Mouse (Mus musculus): ENCODE data around the gene Znhit3. TPM values are rescaled to one million over a fixed set of nuclear protein-coding genes. Genes with fewer than 3 reads are reported as not detected.
A peak's percentile ranks its signal among the peaks of the same experiment; 100 is the strongest.
"Not testable (repeated sequence)": the region's sequence is repeated elsewhere in the genome, so short reads cannot be mapped to it uniquely, and the experiment has no call there.

The Znhit3 gene
- total and polyA plus RNA-seq, 2 experiments from 2014 or later, result 44.4 to 89.3 TPM

DNA sequence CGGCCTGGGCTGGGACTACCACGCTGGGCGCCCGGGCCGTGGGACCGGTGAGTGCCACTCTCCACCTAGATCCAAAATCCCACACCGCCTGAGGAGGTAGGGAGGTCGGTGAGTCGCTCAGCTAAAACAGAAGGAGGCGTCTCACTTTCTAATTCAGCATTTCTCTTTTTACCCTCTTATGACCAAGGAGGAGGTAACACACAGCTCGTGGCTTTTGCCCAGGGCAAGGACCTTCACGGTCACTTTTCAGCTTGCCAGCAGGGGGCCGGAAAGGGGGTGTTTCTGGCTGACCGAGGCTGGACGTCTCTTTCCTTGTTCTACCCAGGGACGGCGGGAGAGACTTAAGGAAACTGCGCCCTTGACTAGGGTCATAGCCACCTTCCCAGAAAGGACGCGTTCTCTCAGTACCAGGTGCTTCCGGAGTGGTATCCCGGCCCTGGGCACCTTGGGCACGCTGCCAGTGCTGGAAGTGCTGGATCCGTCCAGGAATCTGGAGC, 35.7 kb downstream of the Znhit3 start:
- Histone ChIP-seq H3K4me1 (ENCODE audit: insufficient read depth, low read length) (peaks cover 8% of the 10 kb centered on the region; the same call in 1 of the 2 replicates), H3K36me3 (ENCODE audit: insufficient read depth, low read length) (peaks cover 17% of the 10 kb centered on the region; the same call in 1 of the 2 replicates), H3K4me2 (ENCODE audit: low read depth, low read length) (peak overlapping the region; percentile 94), H3K27me3 (ENCODE audit: insufficient read depth, low read length) (no peaks in the 10 kb centered on the region), H3K4me3 (ENCODE audit: low read length) (peak overlapping the region; percentile 67), H3K27ac (peak overlapping the region; percentile 88), H3K9me3 (ENCODE audit: low read length) (no peaks in the 10 kb centered on the region), H3K9ac (replicated peaks; ENCODE audit: low read length) (peak overlapping the region; percentile 82)
- peak; percentile 62 for DNase-seq (ENCODE audit: low spot score)
- peak; percentile 52 for TF ChIP-seq CTCF (IDR thresholded peaks at IDR 0.05; ENCODE audit: low read depth)
- 0% methylated on average over 24 of the region's 24 CpGs for WGBS
- ATAC-seq, result peak; percentile 70

DNA sequence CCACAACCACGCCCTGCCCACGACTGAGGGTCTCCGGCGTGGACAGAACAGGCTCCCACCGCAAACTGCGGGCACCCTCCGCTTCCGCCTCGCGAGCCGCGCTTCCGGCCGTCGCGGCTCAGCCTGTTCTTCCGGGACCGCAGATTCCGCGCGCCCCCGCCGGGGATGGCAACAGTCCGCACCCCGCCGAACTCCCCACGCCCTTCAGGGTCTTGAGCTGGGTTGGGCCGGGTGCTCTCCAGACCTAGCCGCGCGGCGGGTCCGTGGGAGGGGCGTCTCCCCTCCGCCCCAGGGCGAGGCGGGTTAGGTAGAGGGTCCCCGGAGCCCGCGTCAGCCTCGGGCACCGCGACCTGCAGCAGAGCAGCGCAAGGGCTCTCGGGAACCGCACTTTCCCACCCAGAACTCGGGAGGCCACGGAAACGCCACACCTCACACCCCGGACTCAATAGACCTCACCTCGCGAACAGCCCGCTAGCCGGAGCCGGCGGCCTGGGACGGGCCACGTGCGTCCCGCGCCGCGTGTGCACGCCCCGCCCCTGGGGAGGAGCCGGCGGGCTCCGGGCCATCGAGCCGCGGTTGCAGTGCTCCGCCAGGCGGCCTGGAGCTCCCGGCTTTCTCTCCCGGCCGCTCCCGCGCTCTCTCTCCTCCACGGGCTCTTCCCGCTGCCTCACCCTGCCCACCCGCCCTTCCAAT, 36.2 kb downstream of the Znhit3 start, which contains the start of the genes Myo19 and Pigw:
Gene Myo19 (plus strand): TSS at position 377 of the 693 bp plus-strand sequence.
Gene Pigw (minus strand): TSS at position 514 of the 693 bp plus-strand sequence.
- ATAC-seq, result peak; percentile 94
- Histone ChIP-seq H3K27me3 (ENCODE audit: insufficient read depth, low read length) (no peaks in the 10 kb centered on the region), H3K4me3 (ENCODE audit: low read length) (peak within 1 kb of the TSS; percentile 67), H3K4me2 (ENCODE audit: low read depth, low read length) (peak within 1 kb of the TSS; percentile 94), H3K36me3 (ENCODE audit: insufficient read depth, low read length) (peaks cover 12% of the 10 kb centered on the region; the same call in 1 of the 2 replicates), H3K4me1 (ENCODE audit: insufficient read depth, low read length) (peaks cover 8% of the 10 kb centered on the region; the same call in 1 of the 2 replicates), H3K9ac (replicated peaks; ENCODE audit: low read length) (peak within 1 kb of the TSS; percentile 82), H3K9me3 (ENCODE audit: low read length) (no peaks in the 10 kb centered on the region), H3K27ac (peak within 1 kb of the TSS; percentile 88)
- 1% methylated on average over 65 of the region's 81 CpGs for WGBS
- DNase-seq (ENCODE audit: low spot score), result peak; percentile 91
- TF ChIP-seq CTCF (IDR thresholded peaks at IDR 0.05; ENCODE audit: low read depth), result no peak

DNA sequence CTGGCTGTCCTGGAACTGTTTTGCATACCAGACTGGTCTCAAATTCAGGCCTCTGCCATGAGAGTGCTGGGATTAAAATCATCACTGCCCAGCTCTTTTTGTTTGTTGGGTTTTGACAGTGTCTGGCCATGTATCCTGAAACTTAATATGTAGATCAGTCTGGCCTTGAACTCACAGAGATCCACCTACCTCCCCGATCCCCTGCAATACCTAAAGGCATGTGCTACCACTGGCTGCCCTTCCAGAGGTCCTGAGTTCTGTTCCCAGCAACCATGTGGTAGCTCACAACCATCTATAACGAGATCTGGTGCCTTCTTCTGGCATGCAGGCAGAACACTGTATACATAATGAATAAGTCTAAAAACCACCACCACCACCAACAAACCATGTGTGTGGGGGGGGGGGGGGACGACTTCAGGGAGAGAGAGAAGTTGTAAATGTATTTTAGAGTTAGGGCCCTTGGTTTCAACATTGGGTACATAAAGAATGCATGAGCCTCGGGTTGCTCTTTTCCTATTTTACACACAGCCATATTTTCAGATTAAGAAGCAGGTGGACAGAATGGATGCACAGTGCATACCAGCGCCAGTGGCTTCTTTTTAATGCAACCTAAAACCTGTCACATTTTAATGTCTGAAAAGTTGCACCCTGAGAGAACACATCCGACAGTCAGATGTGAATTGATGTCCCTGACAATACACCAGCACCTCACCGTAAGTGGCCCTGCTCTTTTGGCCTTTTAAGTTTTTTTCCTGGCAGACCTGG, 37.0 kb downstream of the Znhit3 start:
- H3K4me3 ChIP-seq (ENCODE audit: low read length), result peak overlapping the region; percentile 67
- H3K27ac ChIP-seq, result peak overlapping the region; percentile 88
- no peaks in the 10 kb centered on the region for H3K27me3 ChIP-seq (ENCODE audit: insufficient read depth, low read length)
- no peaks in the 10 kb centered on the region for H3K9me3 ChIP-seq (ENCODE audit: low read length)
- 0 out of 2 replicates have a peak, but pooled peaks cover 5% of the 10 kb centered on the region for H3K36me3 ChIP-seq (ENCODE audit: insufficient read depth, low read length)
- peak overlapping the region; percentile 82 for H3K9ac ChIP-seq (replicated peaks; ENCODE audit: low read length)
- 25% methylated on average over 6 of the region's 7 CpGs for WGBS
- peaks cover 8% of the 10 kb centered on the region; the same call in 1 of the 2 replicates for H3K4me1 ChIP-seq (ENCODE audit: insufficient read depth, low read length)
- H3K4me2 ChIP-seq (ENCODE audit: low read depth, low read length), result peak overlapping the region; percentile 94
- TF ChIP-seq CTCF (IDR thresholded peaks at IDR 0.05; ENCODE audit: low read depth), result no peak
- ATAC-seq (no peak), DNase-seq (ENCODE audit: low spot score) (no peak)

DNA sequence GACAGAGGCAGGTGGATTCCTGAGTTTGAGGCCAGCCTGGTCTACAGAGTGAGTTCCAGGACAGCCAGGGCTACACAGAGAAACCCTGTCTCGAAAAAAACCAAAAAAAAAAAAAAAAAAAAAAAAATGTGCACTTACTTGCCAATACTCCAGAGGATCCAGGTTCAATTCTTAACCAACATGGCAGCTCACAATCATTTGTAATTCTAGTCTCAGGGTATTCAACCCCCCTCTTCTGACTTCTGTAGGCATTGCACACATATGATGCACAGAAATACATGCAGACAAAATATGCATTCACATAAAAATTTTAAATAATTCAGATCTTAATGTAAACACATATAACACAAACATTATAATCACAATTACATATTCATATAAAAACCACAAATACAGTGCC, 40.1 kb downstream of the Znhit3 start:
- H3K4me3 ChIP-seq (ENCODE audit: low read length); ATAC-seq; H3K27ac ChIP-seq; H3K27me3 ChIP-seq (ENCODE audit: insufficient read depth, low read length); H3K36me3 ChIP-seq (ENCODE audit: insufficient read depth, low read length); DNase-seq (ENCODE audit: low spot score); H3K4me2 ChIP-seq (ENCODE audit: low read depth, low read length); H3K4me1 ChIP-seq (ENCODE audit: insufficient read depth, low read length); H3K9me3 ChIP-seq (ENCODE audit: low read length); H3K9ac ChIP-seq (replicated peaks; ENCODE audit: low read length): not testable (repeated sequence)
- WGBS, result no CpG with 5 or more reads among the region's 1 CpGs

DNA sequence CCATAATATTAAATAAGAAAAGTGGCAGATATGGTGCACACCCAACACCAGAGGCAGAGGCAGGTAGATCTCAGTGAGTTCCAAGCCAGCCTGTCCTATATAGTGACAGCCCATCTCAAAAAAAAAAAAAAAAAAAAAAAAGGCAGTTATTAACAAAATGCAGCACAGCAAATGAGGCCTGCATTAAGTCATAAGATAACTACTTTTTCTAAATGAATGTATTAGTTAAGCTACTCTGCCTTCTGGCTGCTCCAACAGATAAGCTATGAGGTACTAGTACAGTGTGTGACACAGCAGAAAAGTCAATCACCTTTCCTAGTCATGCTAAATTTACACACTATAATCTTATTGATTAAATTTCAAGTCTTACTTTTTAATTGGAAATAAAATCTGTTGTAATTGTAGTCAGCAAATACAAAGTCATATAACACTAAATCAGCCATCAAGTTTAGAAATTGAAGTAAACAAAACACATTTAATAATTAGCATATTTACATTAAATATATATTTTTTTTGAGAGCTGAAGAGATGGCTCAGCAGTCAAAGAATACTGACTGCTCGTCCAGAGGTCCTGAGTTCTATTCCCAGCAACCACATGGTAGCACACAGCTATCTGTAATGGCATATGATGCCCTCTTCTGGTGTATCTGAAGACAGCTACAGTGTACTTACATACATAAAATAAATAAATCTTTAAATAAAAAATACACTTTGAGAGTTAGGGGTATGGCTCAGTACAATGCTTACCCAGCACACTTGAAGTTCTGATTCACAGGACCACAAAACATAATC, 42.9 kb downstream of the Znhit3 start:
- no peak for TF ChIP-seq CTCF (IDR thresholded peaks at IDR 0.05; ENCODE audit: low read depth)
- H3K9me3 ChIP-seq (ENCODE audit: low read length), result no peaks in the 10 kb centered on the region
- DNase-seq (ENCODE audit: low spot score) (no peak), ATAC-seq (no peak)
- 81% methylated on average over 1 of the region's 1 CpGs for WGBS
- H3K4me2 ChIP-seq (ENCODE audit: low read depth, low read length), result no peak overlapping the region
- no peak overlapping the region for H3K27ac ChIP-seq
- H3K4me1 ChIP-seq (ENCODE audit: insufficient read depth, low read length), result 0 out of 2 replicates have a peak, but pooled peaks cover 6% of the 10 kb centered on the region
- no peaks in the 10 kb centered on the region for H3K27me3 ChIP-seq (ENCODE audit: insufficient read depth, low read length)
- H3K4me3 ChIP-seq (ENCODE audit: low read length), result no peak overlapping the region
- no peak overlapping the region for H3K9ac ChIP-seq (replicated peaks; ENCODE audit: low read length)
- no peaks in the 10 kb centered on the region for H3K36me3 ChIP-seq (ENCODE audit: insufficient read depth, low read length)

DNA sequence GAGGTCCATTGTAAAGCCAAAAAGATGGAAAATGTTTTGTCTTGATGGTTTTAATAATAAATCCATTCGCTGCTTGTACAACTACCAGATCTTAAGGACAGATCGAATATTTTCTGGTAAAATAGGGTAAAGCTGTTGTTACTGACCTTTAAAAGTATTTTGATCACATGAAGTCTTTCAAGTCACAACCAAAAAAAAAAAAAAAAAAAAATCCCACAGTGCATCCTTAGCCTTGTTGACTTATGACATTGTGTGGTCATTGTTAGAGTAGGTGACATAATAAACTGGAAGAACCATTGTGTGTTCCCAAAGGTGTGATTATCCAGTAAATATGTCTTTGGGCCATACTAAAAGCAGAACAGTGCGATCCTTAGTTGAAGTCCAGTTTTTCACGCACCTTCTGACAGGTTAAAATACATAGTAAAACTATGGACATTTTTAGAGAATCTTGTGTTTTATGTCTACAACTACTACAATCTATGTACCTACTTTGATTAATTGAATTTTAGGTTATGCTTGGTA, 44.6 kb downstream of the Znhit3 start:
- no peak for DNase-seq (ENCODE audit: low spot score)
- H3K27me3 ChIP-seq (ENCODE audit: insufficient read depth, low read length), result no peaks in the 10 kb centered on the region
- peak overlapping the region; percentile 94 for H3K4me3 ChIP-seq (ENCODE audit: low read length)
- peak overlapping the region; percentile 76 for H3K4me2 ChIP-seq (ENCODE audit: low read depth, low read length)
- ATAC-seq, result no peak
- TF ChIP-seq CTCF (IDR thresholded peaks at IDR 0.05; ENCODE audit: low read depth), result no peak
- H3K27ac ChIP-seq, result peak overlapping the region; percentile 100
- 0 out of 2 replicates have a peak, but pooled peaks cover 6% of the 10 kb centered on the region for H3K4me1 ChIP-seq (ENCODE audit: insufficient read depth, low read length)
- H3K9ac ChIP-seq (replicated peaks; ENCODE audit: low read length), result peak overlapping the region; percentile 97
- WGBS, result 75% methylated on average over 4 of the region's 4 CpGs
- H3K9me3 ChIP-seq (ENCODE audit: low read length), result no peaks in the 10 kb centered on the region
- H3K36me3 ChIP-seq (ENCODE audit: insufficient read depth, low read length), result no peaks in the 10 kb centered on the region
